Mouse (Mus musculus): ENCODE results near the gene Cdc45. TPM values are rescaled to one million over a fixed set of nuclear protein-coding genes. Genes with fewer than 3 reads are reported as not detected.

Cdc45 gene
- total RNA-seq, 2 experiments from 2014 or later: 2.6 to 4.2 TPM

DNA sequence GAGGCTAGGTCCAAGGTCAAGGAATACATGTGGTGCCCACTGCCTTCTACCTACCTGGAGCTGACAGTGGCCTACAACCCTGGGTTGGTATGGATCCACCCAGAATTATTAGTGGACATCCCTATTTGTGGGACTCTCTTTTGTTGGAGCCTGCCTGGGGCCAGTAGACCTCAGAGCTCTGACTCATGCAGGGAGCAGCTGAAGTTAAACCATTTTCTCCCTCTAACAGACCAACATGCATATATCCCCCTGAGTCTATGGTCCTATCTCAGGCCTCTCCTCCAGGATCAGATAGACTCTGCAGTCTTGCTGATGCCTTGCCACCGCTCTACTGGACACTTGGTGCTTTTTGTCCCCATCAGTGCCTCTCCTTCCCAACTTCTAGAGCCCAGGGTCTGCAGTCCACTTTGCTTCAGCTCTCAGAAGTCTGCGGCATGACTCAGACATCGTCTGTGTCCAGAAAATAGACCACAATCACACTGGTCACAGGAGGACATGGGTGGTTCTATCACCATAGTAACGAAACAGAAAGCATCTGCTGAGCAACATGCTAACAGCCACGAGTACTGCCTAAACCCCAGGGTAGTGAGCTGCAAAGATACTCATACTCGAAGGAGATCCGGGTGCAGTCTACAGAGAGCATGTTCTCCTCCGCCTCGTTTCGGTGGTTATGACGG lies 16.4 kb downstream of the Cdc45 start:
- no peak for DNase-seq (ENCODE audit: low spot score in 2 of 2)

DNA sequence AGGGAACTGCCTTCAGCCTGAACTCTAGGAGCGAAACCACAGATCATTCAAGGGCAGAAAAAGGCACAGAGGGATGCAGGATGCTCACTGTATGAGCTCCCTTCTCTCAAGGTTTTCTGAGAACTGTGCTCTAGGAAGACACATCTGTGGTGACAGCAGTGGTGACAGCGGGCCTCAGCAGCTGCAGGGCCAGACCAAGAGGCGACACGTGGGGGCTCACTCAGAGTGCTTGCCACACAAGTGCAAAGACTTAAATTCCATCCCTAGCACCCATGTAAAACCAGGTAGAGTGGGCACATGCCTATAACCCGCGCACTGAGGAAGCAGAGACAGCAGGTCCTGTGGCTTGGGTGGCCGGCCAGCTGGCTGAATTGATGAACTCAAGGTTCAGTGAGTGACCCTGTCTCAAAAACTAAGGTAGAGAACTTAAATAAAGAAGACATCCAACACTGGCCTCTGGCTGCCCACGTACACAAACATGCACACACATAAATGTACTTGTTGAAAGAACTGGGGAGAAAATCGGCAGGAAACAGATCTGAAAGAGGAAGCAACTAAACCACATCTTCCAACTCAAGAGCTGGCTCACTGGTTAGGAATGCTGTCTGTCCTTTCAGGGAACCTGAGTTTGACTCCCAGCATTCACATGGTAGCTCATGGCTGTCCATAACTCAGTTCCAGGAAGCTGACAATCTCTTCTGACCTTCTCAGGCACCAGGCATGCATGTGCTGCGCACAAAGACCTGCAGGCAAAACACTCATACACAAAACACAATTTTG lies 23.0 kb downstream of the Cdc45 start:
- DNase-seq (ENCODE audit: low spot score in 2 of 2): no peak

DNA sequence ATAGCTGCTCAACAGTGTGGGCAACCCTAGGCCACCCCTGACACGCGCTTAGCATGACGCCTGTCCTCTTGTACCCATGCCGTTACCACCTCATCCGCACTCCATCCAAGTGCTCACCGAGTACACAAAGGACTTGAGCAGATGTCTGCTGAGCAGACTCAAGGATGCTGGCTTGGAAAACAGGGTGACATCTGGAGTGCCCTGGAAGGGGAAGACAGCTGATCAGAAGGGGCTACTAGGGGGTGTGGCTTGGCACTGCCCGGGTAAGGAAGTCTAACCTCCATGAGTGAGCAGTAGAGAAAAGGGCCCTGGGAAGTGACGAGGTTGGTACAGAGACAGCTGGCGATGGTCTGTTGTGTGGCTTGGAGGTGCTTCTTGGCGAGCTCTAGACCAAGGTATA lies 25.1 kb downstream of the Cdc45 start:
- no peak for DNase-seq (ENCODE audit: low spot score in 2 of 2)

DNA sequence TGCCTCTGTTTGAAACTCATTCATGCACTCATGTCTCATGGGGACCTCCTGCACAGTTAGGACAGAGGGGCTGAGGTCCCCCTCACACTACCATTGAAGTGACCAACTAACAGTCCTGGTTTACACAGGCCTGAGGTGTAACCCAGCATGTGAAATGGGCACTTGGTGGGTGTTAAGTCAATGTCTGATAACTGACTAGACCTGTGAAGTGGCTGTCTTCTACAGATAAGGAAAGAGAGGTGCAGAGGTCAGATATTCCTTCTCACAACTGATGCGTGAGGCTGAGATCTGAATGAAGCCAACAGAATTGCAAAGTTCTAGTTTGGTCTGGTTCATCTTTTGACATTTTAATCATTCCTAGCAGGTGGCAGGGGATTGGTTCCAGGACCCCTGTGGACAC lies 26.3 kb downstream of the Cdc45 start:
- DNase-seq (ENCODE audit: low spot score in 2 of 2): no peak

DNA sequence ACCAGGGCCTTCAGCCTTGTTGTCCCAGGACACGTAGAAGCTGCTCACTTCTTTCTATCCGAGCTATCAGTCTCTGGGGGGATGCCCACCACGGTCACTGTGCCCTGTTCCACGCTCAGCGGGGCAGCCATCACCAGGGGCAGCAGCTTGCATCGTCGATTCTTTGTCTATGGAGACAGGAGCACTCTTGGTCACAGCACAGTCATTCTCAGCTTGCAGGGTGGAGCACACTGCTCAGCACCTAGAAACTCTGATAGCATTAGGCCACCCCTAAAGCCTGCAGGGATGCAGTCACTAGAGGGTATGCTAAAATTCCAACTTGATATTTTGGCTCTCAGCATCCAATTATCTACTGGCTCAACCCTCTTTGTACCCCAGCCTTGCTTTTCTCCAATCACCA lies 26.8 kb downstream of the Cdc45 start:
- no peak for DNase-seq (ENCODE audit: low spot score in 2 of 2)

DNA sequence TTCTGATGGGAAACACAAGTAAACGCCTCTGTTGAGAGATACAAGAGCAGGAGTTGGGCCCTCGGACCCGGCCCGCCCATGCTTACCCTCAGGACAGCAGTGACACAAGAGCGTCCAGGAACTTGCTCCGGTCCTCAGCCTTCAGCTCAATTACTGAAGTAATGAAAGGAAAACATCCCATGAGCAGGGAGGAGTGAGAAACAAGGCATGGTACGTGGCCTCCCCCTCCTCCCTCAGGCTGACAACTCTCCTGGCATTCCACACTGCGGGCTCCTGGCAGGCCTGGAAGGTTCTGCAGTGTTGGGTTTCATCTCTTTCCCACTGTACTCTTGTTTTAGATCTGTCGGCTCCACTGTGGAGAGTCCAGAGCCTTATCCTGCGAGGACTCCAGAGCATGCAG lies 30.0 kb downstream of the Cdc45 start:
- DNase-seq (ENCODE audit: low spot score in 2 of 2): no peak

DNA sequence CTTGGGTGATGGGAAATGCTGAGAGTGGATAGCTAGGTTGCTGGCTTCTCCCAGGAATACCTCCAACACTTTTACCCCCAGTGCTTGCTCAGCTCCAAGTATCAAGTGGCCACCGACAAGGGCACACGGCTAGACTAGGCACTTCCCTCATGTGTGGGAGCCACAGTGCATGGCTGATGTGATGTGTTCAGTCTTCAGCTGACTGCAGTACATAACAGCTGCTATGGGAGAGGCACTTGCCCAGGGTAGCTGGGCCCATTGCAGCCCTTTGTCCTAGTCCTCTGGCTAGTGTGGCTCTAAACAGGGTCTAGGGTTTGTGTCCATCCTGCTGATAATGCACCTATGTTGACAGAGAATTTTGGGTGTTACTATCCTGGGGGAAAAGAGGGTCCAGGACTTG lies 33.3 kb downstream of the Cdc45 start:
- DNase-seq (ENCODE audit: low spot score in 2 of 2): no peak

DNA sequence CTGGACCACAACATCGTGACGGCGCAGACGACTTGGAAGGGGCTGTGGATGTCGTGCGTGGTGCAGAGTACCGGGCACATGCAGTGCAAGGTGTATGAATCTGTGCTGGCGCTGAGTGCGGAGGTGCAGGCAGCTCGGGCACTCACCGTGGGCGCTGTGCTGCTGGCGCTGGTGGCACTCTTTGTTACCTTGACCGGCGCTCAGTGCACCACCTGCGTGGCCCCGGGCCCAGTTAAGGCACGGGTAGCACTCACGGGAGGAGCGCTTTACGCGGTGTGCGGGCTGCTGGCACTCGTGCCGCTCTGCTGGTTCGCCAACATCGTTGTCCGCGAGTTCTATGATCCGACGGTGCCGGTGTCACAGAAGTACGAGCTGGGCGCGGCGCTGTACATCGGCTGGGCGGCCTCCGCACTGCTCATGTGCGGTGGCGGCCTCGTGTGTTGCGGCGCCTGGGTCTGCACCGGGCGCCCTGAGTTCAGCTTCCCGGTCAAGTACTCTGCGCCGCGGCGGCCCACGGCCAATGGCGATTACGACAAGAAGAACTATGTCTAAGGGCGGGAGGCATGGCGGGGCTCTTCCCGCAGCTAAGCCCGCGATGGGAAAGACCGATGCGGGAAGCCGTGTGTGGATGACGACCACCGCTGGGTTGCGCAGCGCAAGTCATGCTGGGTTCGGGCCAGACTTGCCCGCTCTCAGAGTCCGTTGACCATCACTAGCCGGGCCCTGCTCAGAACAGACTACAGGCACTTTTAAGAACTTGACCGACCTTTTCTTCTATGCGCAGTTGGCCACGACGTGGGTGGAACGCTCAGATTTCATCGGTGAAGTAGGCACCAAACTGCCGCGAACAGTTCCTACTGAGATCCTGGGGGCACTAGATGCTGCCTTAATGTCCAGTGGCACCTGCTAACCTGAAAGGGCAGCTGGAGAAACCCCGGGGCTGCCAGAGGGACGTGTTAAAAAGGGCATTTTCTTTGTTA lies 34.4 kb downstream of the Cdc45 start:
- no peak for DNase-seq (ENCODE audit: low spot score in 2 of 2)

DNA sequence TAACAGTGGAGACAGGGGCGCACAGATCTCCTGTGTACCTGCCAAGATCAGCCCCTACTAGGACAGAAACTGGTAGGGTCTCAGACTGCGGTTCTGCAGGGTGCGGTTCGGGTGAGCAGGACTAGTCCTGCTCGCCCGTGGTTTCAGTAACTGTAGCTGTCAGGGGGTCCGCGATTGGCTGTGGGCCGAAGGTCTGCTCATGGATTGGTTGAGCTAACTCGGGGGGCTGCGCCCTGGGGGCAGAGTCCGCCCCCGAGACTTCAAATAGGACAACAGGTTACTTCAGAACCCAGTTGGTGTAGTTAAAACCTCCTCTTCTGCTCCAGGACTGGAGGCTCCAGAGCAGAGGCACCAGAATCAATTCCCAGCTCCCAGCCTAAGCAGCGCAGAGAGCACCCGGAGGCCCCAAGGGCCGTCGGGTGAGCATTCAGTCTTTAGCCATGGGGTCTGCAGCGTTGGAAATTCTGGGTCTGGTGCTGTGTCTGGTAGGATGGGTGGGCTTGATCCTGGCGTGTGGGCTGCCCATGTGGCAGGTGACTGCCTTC lies 35.2 kb downstream of the Cdc45 start, which contains the start of gene Cldn5:
Cldn5 (plus strand) TSS at position 292 of the 545 bp plus-strand sequence.
- DNase-seq (ENCODE audit: low spot score in 2 of 2): no peak

DNA sequence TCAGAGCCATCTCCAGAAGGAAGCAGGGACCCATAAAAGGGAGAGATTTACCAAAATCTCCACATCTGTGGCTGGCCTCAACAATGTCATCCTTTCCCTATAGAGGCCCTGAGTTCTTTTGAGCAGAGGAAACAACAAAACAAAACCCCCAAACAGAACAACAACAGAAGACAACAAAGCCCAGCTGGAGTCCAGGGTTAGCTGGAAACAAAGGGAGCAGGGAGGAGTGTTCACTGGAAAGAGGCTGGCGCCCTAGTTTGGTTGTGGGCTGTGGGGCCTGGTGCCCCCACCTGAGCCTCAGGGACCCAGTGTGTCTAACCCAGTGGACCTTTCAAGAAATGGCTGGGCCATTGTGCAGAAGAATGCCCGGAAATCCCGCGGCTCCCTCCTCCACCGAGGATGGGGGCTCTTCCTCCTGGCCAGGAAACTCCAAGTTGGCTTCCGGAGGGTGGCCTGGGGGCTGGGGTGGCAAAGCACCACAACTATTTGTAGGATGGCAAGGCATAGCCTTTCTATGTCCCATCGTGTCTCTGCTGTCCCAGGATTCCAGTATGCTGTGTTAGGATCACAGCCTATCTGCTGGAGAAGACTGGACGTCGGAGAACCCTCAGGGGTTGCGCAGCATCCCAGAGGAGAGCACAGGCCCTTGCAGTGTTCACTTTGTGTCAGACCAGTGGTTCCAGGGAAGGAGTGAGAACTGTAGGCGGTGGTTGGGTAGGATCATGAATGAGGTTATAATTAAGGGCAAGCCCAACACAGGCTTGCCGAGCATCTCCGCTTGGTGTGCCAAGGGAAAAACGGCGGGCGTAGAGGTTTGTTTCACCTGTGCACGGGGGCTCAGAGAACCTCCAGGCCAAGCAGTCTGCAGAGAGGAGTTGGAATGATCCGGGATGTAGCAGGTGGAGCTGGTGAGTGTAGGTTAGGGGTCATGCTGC lies 35.9 kb downstream of the Cdc45 start:
- no peak for DNase-seq (ENCODE audit: low spot score in 2 of 2)

DNA sequence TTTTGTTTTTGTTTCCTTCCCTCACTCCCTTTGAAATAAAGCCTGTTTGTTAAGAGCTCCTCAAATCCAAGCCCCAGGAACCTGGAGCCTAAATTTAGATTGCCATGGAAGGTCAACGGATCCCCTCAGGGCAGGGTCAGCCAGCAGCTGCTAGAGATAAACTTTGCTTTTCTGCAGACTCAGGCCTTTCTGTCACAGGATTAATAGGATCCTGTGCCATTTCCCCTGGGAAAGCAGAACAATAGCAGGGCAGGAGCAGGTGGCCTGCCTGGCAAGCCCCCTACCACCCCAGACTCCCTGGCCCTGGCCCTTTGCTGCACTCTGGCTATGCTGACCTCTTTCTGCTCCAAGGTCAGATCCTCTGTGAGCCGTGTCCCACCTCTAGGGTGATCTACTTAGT lies 37.9 kb downstream of the Cdc45 start:
- DNase-seq (ENCODE audit: low spot score in 2 of 2): no peak

DNA sequence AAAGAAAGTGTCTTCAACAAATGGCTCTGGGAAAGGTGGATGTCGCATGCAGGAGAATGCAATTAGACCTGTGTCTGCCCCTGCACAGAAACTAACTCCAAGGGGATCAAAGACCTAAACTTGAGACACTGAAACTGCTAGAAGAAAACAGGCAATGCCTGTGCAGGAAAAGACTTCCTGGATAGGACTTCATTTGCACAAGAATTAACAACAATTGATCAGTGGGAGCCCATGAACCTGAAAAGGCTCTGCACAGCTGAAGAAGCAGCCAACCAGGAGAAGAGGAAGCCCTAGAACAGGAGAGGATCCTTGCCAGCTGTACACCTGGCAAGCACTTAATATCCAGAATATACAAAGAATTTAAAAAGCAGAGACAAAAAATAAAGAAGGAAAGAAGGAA lies 42.3 kb downstream of the Cdc45 start:
- DNase-seq (ENCODE audit: low spot score in 2 of 2): no peak

DNA sequence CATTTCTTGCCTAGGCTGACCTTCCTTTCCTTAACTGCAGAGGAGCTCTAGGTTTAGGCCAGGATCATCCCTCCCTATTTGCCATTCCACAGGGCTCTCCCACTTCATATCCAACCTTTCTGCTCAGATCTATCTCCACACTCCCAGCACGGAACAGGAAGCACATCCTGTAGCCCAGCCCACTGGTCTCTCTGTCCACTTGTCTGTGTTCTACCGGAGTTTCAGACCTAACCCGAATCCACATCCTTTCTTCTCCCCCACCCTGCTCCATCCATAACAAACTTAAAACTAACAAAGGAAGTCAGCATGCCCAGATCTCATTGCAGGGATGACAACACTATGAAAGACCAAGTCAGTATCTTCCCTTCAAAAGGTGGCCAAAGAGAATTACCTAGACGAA lies 45.4 kb downstream of the Cdc45 start:
- DNase-seq (ENCODE audit: low spot score in 2 of 2): no peak

DNA sequence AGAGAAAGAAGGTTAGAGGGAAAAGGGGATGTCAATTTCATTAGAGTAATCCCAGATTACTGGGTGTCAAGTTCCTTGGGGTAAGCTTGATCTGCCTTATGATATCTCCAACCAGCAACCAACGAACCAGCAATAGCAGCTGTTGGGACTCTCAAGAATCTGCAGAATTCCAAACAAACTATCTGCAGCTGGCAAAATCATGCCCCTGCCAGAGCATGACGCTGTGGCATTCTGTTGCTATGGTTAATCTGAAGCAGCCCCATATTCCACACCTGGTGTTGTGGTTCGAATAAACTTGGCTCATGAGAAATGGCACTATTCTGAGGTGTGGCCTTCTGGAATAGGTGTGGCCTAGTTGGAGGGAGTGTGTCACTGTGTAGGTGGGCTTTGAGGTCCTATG lies 48.8 kb downstream of the Cdc45 start:
- DNase-seq (ENCODE audit: low spot score in 2 of 2): no peak

DNA sequence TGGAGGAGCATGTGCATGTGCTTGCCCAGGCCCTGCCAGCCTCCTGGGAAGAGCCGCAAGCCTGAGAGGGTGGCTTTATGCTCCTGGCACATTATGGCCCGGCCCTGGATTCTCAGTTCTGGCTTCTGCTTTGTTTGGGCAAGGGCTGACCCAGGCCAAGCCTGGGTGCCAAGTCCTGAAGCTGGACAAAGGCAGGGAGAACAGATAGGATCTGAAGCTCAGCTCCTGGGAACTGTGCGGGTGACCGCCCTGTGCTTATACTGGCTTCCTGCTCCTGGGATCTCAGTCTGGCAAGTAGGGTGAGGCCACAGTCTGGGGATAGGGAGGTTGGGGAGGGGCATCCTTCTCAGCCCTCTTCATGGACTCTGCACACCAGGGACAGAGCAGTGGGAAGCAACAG lies 50.1 kb downstream of the Cdc45 start:
- DNase-seq (ENCODE audit: low spot score in 2 of 2): no peak

DNA sequence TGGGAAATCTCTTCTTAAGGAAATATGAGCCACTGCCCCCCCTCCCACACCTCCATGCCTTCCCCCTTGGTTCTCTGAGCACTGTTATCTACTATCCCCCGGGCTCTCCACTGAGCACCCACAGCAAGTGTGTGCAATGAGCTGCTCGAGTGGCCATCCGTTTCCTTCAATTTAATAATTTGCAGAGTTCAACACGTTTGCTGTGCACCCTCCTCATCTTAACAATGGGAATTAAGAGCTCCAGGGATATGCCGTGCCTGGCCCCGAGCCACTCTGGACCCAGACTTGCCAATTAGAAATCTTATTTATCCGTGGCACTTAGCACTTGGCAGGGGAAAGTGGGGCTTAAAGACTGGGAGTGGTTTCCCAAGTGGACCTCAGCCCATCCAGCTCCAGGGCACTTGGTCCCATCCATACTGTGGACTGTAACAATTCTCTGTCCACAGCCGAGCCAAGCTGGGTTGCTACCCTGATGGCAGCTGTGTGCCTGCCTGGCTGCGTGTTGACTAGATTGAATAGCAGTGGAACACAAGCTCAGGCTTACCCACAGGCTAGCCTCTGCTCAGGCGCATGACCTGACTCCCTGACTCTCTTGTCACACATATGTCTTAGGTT lies 59.8 kb downstream of the Cdc45 start:
- no peak for DNase-seq (ENCODE audit: low spot score in 2 of 2)

DNA sequence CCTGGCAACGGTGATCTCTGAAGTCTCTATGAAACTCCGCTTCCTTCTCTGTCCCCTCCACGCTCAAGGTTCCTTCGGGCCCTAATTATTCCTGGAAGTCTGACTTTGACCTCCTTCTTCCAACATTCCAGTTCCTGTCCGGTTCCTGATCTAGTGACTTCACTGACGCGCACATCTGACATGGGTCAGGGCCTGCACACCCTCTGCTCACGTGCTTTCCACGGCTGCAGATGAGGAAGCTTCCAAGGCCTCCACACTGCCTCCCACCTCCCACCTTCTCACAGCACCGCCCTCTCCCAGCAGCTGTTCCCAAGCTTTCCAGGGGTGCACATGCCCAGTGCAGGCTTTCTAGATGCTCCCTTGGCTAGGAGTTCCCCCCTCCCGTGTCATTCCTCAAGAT lies 60.7 kb downstream of the Cdc45 start:
- no peak for DNase-seq (ENCODE audit: low spot score in 2 of 2)

DNA sequence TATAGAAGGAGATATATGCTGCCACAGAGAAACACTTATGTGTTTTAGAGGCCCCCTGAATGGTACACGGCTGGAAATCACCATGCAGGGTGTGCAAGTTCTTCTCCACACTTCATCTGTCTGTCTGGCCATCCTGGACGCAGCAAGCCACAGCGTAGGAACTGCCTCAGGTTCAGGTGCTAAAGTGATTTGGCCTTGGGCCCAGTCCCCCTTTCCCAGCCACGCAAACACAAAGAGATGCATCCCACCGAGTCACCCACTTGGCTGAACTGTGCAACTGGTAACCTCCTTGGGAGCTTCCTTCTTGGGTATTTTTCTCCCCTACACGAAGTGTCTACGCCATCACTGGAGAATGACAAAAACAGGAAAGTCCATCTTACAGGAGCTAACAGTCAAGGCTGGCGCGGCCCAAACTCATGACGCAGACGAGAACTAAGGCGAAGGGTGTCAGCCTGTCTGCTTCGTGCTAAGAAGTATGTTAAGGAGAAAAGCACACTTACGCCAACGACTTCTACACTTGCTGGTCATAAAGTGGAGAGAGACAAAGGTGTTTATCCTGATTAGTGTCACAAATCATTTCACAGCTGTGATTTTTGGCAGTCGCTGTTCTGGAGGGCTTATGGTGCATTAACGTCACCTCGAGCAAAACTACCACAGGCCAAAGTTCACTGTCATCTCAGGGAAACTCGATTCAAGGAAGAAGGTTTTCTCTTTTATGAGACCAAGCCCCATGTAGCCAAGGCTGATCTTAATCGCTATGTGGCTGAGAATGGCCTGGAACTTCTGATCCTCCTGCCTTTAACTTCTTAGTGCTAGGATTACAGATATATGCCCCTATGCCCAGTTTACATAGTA lies 65.3 kb downstream of the Cdc45 start:
- DNase-seq (ENCODE audit: low spot score in 2 of 2): no peak

DNA sequence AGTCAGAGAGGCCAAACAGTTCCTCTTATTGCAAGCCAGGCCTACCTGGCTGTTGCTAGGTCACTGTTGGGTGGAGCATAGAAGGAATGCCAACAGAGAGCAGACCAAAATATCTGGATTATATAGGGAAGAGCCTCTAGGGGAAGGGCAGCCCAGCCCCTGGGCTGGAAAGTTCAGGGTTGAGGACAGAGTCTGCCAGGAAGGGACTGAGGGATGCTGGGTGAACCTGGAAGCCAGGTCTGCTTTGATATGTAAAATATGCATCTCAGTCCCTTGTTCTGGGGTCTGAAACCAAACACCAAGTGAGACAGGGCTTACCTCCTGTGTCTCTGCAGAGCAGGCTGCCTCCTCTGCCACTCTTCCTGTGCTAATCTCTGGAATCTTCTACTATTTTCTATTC lies 73.5 kb downstream of the Cdc45 start:
- no peak for DNase-seq (ENCODE audit: low spot score in 2 of 2)
